Mouse (Mus musculus) stomach, embryonic 16.5 days (tissue): ENCODE measurements around the gene Sulf2. TPM values are rescaled to one million over a fixed set of nuclear protein-coding genes. Genes with fewer than 3 reads are reported as not detected.
A peak's percentile ranks its signal among the peaks of the same experiment; 100 is the strongest.

Experiments used
- ATAC-seq: fragments of 200-750 bp; cut with Nextera tagmentation; 2 replicates; pipeline ENCODE4 v1.8.0; 2017; ENCODE audit warnings: moderate number of reproducible peaks, moderate TSS enrichment; ENCODE audit not compliant: insufficient read depth, low FRiP score
- H3K27ac ChIP-seq: fragments of 300-500 bp; sonication (generic); 2 replicates; pipeline ENCODE4 v1.5.1; 2014; ENCODE audit warnings: low read length
- H3K27me3 ChIP-seq: fragments of 300-500 bp; sonication (generic); 2 replicates; pipeline ENCODE4 v1.6.1; 2014; ENCODE audit warnings: low read length, control low read depth, mixed read lengths; ENCODE audit not compliant: control insufficient read depth, insufficient read depth
- H3K36me3 ChIP-seq: fragments of 300-500 bp; sonication (generic); 2 replicates; pipeline ENCODE4 v1.6.1; 2014; ENCODE audit warnings: low read length; ENCODE audit not compliant: control insufficient read depth, insufficient read depth
- H3K4me1 ChIP-seq: fragments of 300-500 bp; sonication (generic); 2 replicates; pipeline ENCODE4 v1.6.1; 2014; ENCODE audit warnings: low read length, control low read depth, mixed read lengths; ENCODE audit not compliant: control insufficient read depth, insufficient read depth
- H3K4me2 ChIP-seq: fragments of 300-500 bp; sonication (generic); 2 replicates; pipeline ENCODE4 v1.6.1; 2014; ENCODE audit warnings: low read depth, low read length, mixed read lengths
- H3K4me3 ChIP-seq: fragments of 300-500 bp; sonication (generic); replicated peaks from 2 replicates; pipeline ENCODE4 v1.5.1; 2014; ENCODE audit warnings: mild to moderate bottlenecking, low read length
- H3K9ac ChIP-seq: fragments of 300-500 bp; sonication (generic); 2 replicates; pipeline ENCODE4 v1.6.1; 2014; ENCODE audit warnings: low read length
- H3K9me3 ChIP-seq: fragments of 300-500 bp; sonication (generic); replicated peaks from 2 replicates; pipeline ENCODE4 v1.6.1; 2016; ENCODE audit warnings: low read length, control low read depth; ENCODE audit not compliant: control insufficient read depth
- WGBS: fragments of 180-500 bp; shearing (Covaris S2); extraction: QIAGEN DNeasy Blood & Tissue Kit; methylation state at CpG from one replicate; pipeline ENCODE4 v1.1.7; 2014; 5-methylcytosine and 5-hydroxymethylcytosine counted together
- polyA plus RNA-seq: library from polyadenylated mRNA; unstranded; fragments of >200 nt; fragmentation: Nextera tagmentation; extraction: Ambion mirVana; gene quantifications from 2 replicates; pipeline ENCODE4 v1.2.1, GENCODE M21; 2015

The Sulf2 gene
- polyA plus RNA-seq, 1 experiment from 2014 or later = 124 TPM

- Histone ChIP-seq H3K4me2 (no peak overlapping the region), H3K27ac (no peak overlapping the region), H3K4me1 (peaks cover 15% of the 10 kb centered on the region), H3K36me3 (0 out of 2 replicates have a peak, but pooled peaks cover 1% of the 10 kb centered on the region), H3K4me3 (no peak overlapping the region), H3K9me3 (no peaks in the 10 kb centered on the region), H3K9ac (no peak overlapping the region), H3K27me3 (no peaks in the 10 kb centered on the region)
- 86% methylated on average over 4 of the region's 4 CpGs for WGBS
- no peak for ATAC-seq
Measured at GRCm38 (mm10) chr2:166137467-166137866, 18.0 kb downstream of the Sulf2 start.

DNA sequence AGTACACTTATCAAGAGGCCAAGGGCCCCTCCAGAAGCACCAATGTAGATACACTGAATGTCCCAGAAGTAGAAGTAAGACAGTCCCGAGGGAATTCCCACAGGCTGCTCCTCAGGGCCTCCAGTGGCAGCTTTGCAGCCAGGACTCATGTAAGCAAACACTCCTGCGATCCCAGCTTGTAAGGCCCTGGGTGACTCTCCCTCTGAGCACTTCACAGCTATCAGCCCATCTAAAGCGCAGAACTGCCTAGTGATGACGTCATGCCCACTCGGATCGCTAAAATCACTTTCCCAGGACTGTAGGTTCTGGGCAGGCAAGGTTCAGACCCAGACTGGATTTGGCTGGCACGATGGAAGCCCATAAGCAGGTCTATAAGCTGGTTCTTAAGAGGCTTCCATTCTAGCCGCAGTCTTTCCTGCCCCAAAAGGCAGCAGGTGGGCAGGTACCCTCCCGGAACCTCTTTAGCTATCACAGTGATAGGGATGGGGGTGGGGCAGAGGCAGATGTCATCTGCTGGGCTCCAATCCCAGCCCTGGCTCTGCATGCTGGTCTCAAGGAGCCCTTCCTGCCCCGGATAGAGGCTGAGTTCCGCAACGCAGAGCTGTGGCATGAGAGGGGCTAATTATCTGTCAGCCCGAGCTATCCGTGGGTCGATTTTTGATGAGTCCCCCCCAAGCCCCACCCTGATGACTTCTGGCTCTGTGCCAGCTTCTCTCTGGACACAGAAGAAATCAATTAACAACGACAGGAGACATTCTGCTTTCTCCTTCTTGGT, 19.6 kb downstream of the Sulf2 start:
- Histone ChIP-seq H3K36me3 (peaks cover 6% of the 10 kb centered on the region; the same call in 1 of the 2 replicates), H3K9me3 (no peaks in the 10 kb centered on the region), H3K9ac (peak overlapping the region; percentile 14; the same call in 1 of the 2 replicates), H3K4me1 (peaks cover 11% of the 10 kb centered on the region), H3K4me2 (no peak overlapping the region), H3K4me3 (no peak overlapping the region), H3K27me3 (no peaks in the 10 kb centered on the region), H3K27ac (no peak overlapping the region)
- 35% methylated on average over 16 of the region's 16 CpGs for WGBS
- ATAC-seq = no peak

GRCm38 (mm10) chr2:166128756-166129155, 26.7 kb downstream of the Sulf2 start:
- no peak for ATAC-seq
- Histone ChIP-seq H3K4me2 (no peak overlapping the region), H3K4me3 (no peak overlapping the region), H3K27ac (no peak overlapping the region), H3K36me3 (peaks cover 6% of the 10 kb centered on the region; the same call in 1 of the 2 replicates), H3K9me3 (no peaks in the 10 kb centered on the region), H3K4me1 (peaks cover 5% of the 10 kb centered on the region; the same call in 1 of the 2 replicates), H3K27me3 (no peaks in the 10 kb centered on the region), H3K9ac (no peak overlapping the region)
- WGBS = 93% methylated on average over 4 of the region's 4 CpGs

- Histone ChIP-seq H3K9me3 (no peaks in the 10 kb centered on the region), H3K4me3 (no peak overlapping the region), H3K27me3 (no peaks in the 10 kb centered on the region), H3K4me2 (no peak overlapping the region), H3K9ac (no peak overlapping the region), H3K27ac (no peak overlapping the region), H3K36me3 (peaks cover 6% of the 10 kb centered on the region; the same call in 1 of the 2 replicates), H3K4me1 (peaks cover 5% of the 10 kb centered on the region; the same call in 1 of the 2 replicates)
- 92% methylated on average over 15 of the region's 15 CpGs for WGBS
- ATAC-seq = no peak
Measured at GRCm38 (mm10) chr2:166128032-166128431, 27.4 kb downstream of the Sulf2 start.

DNA sequence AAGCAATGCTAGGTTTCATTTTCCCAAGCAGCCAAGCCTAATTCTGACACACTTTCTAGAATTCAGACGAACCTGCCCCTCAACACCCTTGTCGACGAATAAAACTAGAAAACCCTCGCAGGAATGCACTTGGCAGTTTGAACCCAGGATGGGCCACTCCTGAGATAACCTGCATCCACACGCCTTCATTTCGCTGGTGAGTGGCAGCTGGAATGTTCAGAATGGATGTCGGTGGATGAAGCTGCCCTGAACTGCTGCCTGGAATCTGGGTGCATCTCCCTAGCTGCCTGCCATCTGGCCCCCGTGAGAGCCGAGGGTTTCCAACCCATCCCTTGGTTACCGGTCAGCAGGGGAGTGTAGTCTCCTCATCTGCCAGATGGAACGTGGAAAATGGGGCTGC, 29.1 kb downstream of the Sulf2 start:
- Histone ChIP-seq H3K4me1 (peaks cover 5% of the 10 kb centered on the region; the same call in 1 of the 2 replicates), H3K27ac (no peak overlapping the region), H3K9me3 (no peaks in the 10 kb centered on the region), H3K9ac (no peak overlapping the region), H3K4me3 (no peak overlapping the region), H3K36me3 (no peaks in the 10 kb centered on the region), H3K27me3 (no peaks in the 10 kb centered on the region), H3K4me2 (no peak overlapping the region)
- WGBS = 77% methylated on average over 11 of the region's 11 CpGs
- ATAC-seq = no peak

DNA sequence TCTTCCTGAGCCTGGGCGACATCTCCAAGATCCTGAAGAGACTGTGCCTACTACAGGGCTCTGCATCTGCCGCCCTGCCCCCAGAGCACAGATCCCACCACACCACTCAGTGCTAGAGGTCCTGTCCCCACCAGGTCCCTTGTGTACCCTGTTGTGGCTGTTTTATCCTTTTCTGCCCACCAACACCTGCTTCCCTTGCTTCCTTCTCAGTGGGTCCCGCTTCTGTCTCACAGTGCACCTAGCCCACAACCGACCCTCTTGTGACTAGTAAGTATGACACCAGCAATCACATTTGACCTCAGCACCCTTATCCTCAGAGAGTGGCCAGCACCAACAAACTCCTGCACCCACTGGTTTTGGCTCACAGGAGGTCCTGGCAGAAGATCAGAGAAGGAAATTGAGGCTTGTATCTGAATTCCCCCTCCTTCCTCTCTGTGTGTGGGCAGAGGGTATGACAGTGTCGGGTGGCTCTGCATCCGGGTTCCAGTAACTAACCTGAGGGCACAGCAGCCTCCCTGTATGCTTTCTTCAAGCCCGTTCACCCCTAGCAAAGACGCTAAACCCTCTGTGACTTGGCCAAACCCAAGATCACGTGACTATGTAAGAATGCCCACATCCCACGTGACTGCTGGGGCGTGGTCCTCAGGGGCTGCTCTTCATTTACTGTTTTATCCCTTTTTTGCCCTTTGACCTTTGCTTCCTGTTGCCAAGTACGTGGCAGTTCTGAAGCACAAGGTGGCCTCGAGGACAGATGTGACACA, 29.8 kb downstream of the Sulf2 start:
- WGBS = 69% methylated on average over 13 of the region's 13 CpGs
- Histone ChIP-seq H3K36me3 (no peaks in the 10 kb centered on the region), H3K4me1 (peaks cover 5% of the 10 kb centered on the region; the same call in 1 of the 2 replicates)

DNA sequence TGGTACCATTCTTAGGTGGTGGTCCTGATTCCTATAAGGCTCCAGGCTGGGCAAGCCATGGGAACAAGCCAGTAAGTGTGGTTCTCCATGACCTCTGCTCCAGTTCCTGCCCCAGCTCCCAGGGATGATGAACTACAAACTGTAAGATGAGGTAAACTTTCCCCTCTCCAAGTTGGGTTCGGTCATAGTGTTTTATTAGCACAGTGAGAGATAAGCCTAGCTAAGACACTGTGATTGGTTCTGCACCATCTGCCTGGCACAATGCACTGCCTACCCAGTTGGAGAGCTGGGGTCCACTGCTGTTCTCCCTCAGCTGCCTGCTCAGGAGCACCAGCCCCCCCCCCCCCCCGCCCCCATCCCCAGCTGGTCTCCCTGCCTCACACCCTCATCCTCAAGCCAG, 30.4 kb downstream of the Sulf2 start:
- Histone ChIP-seq H3K9me3 (no peaks in the 10 kb centered on the region), H3K27ac (no peak overlapping the region), H3K4me3 (no peak overlapping the region), H3K4me2 (no peak overlapping the region), H3K36me3 (no peaks in the 10 kb centered on the region), H3K4me1 (peaks cover 5% of the 10 kb centered on the region; the same call in 1 of the 2 replicates), H3K9ac (no peak overlapping the region), H3K27me3 (no peaks in the 10 kb centered on the region)
- no peak for ATAC-seq
- 41% methylated on average over 1 of the region's 2 CpGs for WGBS

More for the DNA sequence above, 29.8 kb downstream of the Sulf2 start:
- no peak for ATAC-seq
- Histone ChIP-seq H3K9ac (no peak overlapping the region), H3K27me3 (no peaks in the 10 kb centered on the region), H3K4me3 (no peak overlapping the region), H3K27ac (no peak overlapping the region), H3K9me3 (no peaks in the 10 kb centered on the region), H3K4me2 (no peak overlapping the region)

DNA sequence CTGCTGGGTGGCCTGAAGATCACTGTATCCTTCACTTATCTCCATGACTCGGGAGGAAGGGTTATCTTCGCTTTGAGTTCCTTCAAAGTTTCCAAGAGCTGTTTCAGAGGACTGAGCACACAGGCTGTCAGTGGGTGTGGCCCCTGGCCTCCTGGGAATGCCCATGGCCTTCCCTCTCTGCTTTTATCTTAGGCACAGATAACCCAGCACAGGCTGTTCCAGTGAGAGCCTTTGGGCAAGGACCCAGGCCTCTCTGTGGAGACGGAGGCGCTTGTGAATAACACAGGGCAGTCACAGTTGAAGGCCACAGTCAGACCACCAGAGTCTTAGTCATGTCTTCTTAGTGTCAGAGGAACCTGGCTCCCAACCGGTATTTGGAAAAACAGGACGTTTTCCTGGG, 32.7 kb downstream of the Sulf2 start:
- Histone ChIP-seq H3K27me3 (no peaks in the 10 kb centered on the region), H3K36me3 (no peaks in the 10 kb centered on the region), H3K4me3 (no peak overlapping the region), H3K4me1 (peaks cover 5% of the 10 kb centered on the region; the same call in 1 of the 2 replicates), H3K4me2 (no peak overlapping the region), H3K9me3 (no peaks in the 10 kb centered on the region), H3K27ac (no peak overlapping the region), H3K9ac (no peak overlapping the region)
- WGBS = 64% methylated on average over 6 of the region's 6 CpGs
- ATAC-seq = no peak
